Mouse (Mus musculus) adrenal gland, postnatal 36 days (tissue): ENCODE measurements around the gene Hoxa3. TPM values are rescaled to one million over a fixed set of nuclear protein-coding genes. Genes with fewer than 3 reads are reported as not detected.
A peak's percentile ranks its signal among the peaks of the same experiment; 100 is the strongest.

Source experiments
- DNase-seq, 2 experiments: peaks; one replicate each; pipeline ENCODE4 v3.0.0; 2021; ENCODE audit warnings: mixed read lengths in 1 of 2
- total RNA-seq, 2 experiments: library from RNA; stranded (reverse); gene quantifications; 2 replicates each; pipeline ENCODE4 v1.2.3; 2021

Hoxa3 gene
- total RNA-seq, 2 experiments from 2014 or later, result 3.7 TPM

DNA sequence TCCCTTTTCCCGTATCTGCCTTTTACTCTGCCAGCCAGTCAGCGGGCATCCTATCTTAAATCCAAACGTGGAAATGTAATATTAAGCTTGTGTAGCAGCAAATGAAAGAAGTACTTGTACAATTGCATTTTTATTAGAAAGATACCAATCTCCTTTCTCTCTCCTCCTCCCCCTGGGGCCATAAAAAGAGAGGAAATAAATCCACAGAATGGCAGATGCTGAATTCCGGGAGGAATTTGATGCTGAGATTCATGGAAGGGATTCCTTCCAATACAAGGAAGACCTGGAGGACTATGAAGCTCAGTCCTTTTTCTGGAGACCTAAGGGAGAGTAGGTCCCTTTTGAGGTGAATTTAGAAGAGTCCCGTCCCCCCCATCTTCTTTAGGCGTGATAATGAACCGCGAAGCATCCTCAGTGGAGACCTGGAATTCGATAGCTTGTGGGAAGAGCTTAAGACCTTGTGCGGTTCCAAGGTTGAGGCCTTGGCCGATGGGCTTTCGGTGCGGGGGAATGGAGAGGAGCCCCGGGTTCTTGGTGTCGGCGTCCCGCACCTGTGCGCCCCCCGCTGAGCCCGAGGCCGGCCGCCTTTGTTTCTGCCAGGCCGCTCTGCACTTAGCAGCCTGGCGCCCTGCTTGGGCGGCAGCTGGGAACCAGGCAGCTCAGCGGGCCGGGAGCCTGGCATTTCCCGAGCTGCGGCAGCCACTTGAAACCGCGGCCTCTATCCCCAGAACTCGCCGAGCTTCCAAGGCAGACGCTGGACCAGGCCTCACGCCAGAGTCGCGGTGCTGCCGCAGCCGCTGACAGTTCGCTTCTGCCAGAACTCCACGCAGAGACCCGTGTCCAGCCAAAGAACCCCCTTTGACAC is 44.7 kb downstream of the Hoxa3 start:
- DNase-seq, result peak in 1 of 2 experiments; percentile 65

DNA sequence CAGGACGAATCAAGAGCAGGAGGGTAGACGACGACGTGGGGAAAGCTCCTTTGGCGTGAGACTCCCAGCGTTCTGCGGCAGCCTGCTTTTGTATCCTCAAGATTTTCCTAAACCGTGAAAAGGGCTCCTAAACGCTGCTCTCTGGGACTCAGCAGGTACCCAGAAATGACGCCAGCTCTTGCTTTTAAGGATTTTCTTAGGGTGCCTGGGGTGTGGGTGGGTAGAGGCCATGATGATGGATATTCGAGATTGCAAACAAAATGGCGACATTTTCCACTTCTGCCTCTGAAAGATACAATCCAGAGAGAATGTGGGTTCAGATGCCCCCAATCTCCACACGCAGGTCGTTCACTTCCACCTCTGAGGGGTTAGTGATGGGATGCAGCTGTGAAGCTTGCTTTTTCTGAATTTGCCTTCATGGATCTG is 45.4 kb downstream of the Hoxa3 start:
- no peak for DNase-seq

DNA sequence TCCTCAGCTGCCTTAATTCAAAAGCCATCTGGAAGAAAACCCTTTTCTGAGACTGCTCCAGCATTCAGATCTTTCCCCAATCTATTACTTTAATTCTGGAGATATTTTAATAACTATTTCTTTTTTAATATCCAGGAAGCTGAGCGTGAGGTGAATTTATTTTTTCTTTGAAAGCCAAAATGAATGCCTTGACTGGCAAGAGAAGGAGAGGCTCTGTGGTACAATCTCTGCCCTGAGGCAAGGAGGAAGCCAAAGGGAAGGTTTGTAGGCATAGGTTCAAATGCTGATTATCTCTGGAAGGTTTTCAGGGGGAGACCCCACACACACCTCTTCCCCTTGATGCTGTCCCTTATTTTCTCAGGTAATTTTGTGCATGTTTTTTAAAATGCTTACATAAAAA is 46.0 kb downstream of the Hoxa3 start:
- DNase-seq, result no peak

DNA sequence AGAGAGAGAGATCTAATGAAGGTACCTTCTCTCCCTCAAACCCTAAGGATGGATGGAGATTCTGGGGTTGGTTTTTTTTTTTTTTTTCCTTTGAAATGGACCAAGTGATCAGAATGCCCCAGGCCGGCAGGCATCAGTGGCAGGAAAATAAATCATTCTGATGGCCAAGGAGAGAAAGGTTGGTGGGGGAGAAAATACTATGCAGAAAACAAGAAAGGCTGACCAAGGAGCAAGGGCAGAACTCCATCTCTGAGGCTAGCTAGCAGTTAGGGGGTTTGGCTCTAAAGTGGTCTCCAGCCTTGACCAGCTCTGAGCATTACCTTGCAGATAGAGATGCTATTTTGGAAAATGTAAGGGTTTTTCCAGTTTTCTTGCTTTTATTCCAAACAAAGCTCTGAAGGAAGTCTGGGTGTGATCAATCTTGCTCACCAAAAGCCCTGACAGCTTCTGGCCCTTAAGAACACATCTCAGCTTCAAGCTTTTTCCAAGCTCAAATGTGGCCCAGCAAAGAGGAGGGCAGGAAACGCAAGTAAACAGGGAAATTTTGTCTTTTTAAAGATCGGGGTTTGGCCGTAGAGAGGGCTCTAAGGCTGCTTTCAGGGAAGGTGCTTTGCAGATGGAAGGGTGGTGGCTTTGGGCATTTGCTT is 46.6 kb downstream of the Hoxa3 start:
- DNase-seq, result no peak

DNA sequence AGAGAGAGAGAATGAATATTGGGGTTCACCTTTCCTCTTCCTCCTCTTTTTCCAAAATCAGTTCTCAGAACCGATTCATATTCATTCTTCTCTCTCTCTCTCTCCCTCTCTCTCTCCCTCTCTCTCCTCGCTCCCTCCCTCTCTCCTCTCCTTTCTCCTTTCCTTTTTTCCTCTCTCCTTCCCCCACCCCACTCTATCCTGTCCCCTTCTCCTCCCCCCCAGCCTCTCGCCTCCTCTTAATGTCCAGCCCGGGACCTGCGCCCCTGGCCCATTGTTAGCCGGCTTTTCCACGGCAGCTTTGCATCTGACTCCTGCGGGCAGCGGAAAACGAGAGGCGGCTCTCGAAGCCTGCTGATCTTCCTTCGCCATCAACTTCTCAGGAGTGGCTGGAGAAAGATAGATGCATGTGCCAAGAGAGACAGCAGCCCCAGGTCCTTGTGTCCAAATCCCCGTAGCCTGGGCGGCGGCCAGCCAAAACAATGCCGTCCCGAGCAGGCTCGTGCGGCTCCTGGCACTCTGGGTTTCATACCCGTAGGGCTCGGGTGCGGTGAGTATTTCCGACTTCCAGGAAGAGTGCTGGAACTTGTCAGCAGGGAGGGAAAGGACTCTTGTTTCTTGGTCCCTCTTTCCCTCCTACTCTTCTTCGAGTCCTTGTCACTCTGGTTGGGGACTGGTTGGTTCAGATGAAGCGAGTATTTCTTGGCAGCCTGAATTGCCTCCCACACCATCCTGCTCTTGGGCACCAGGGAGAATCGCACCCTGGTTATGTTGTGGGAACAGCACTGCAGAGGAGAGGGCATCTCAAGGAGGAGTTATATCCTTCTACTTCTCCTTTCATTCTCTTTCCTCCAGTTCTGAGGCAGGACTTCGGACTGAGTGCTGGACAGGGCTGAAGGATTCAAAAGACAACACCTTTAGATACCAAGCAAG is 47.4 kb downstream of the Hoxa3 start:
- DNase-seq, result peak in 1 of 2 experiments; percentile 65

DNA sequence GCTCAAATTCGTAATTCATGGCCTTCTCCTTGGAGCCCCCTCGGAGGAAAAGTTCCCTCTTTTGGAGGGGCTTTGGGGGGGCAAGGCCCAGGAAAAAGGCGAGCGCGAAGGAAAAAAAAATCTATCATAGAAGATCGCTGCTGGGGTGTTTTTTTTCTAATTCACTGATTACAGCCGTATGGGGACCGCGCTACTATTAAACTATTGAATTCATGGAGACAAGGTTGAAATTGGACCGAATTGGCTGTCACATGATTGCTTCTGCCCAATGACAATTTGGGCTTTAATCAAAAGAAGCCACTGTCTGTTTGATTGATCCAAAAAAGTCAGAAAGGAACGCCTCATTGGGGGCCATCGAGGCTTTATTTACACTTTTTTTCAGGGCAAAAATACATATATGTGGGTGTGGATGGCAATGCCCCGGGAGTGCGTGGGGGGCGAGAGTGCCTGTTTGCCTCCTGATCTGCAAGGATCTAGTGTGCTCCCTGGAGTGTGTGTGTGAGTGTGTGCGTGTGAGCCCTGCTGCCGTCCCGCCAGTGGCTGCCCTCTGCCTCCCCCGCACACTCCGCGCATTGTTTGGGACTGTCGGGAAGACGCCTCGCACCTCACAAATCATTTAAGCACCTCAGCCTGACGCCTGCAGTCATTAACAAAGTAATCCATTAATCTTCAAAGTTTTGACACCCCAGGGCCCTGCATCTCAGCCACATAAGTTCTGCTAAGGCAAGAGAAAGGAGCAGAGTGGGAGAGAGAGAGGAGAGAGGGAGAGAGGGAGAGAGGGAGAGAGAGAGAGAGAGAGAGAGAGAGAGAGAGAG is 48.3 kb downstream of the Hoxa3 start, which contains the start of gene Hoxa2:
Hoxa2 (minus strand) TSS at position 206 of the 815 bp plus-strand sequence.
- peak in 1 of 2 experiments; percentile 62 for DNase-seq

DNA sequence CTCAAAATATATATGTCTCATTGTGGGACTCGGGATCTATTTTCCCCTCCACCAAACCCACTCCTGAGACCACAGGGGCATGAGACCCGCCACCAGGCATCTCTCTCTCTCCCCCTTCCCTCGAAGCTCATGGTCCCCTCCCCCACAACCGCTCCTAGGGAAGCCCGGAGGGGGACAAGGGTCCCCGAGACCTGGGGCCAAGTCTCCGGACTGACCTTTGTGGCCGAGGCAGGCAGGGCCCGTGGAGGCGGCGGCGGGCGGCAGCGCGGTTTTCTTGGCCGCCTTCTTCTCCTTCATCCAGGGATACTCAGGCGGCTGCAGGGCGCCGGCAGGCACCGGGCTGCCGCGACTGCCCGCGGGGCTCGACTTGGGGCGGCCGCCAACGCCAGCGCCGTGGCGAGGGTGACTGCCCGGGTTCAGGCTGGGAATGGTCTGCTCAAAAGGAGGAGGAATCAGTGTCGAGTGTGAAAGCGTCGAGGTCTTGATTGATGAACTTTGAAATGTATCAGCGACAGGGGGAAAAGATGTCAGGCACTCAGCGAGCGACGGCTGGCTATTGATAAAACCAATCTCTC is 49.0 kb downstream of the Hoxa3 start:
- peak in 1 of 2 experiments; percentile 56 for DNase-seq

DNA sequence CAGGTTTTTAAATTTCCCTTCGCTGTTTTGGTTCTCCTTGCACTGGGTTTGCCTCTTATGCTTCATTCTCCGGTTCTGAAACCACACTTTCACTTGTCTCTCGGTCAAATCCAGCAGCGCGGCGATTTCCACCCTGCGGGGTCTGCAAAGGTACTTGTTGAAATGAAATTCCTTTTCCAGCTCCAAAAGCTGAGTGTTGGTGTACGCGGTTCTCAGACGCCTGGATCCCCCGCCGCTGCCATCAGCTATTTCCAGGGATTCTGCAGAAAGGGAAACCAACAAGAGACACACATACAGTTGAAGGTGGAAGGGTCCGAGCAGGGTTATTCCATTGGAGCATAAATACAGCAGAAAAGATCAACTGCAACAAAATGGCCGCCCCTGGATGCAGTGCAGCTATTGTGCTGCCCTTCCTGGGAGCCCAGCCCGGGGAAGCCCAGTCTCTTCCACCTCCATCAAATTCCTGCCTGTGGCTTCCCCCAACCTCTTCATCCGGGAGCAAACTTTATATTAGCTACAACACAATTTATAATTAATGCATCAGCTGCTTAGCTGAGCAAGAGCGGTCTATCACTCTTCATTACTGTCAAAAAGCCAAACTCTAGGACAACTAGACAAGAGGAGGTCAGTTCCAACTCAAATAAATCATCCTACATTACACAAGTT is 49.6 kb downstream of the Hoxa3 start:
- peak in 1 of 2 experiments; percentile 52 for DNase-seq

DNA sequence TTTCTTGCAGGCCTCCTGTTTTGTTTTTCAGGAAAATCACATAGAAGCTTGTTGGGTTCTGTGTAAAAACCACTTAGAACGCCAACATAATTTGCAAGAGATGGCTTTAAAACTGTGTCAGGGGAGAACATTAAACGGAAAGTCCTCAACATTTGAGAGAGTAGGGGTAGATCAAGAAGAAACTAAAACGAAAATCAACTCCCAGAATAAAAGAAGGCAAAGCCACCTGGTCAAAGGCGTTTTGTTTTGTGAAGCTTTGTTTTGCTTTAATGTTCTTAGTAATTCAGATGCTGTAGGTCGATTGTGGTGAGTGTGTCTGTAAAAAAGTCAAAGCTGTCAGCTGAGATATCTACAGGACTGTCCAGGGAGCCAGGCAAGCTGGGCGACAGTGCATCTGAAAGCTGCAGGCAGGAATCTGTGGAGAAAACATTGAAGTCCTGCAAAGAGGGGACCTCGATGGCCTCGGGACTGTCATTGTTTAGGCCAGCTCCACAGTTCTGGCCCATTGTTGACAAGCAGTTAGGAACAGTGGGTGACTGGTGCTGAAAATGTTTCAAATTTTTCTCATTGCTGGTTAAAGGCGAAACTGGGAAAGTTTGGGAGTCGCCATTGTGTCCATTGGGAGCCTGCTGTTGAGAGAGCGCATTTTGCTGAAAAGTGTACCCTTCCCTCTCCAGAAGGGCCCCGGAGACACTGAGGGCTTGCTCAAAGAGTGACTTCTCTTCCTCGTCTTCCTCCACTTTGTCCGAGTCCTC is 50.3 kb downstream of the Hoxa3 start:
- DNase-seq, result no peak

DNA sequence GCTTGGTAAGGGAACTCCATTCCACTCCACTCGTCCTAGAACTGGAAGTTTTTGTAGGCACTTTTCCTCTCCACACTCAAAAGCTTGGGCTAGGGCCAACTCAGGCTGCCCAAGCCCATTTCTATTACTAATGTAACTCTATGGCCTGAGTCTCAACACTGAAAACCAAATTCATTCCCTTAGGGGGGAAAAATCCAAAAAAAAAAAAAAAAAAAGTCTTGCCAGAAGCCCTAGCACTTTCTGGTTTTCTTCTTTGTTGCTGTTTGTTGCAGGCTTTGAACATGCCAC is 51.1 kb downstream of the Hoxa3 start:
- DNase-seq, result peak in 1 of 2 experiments; percentile 44

DNA sequence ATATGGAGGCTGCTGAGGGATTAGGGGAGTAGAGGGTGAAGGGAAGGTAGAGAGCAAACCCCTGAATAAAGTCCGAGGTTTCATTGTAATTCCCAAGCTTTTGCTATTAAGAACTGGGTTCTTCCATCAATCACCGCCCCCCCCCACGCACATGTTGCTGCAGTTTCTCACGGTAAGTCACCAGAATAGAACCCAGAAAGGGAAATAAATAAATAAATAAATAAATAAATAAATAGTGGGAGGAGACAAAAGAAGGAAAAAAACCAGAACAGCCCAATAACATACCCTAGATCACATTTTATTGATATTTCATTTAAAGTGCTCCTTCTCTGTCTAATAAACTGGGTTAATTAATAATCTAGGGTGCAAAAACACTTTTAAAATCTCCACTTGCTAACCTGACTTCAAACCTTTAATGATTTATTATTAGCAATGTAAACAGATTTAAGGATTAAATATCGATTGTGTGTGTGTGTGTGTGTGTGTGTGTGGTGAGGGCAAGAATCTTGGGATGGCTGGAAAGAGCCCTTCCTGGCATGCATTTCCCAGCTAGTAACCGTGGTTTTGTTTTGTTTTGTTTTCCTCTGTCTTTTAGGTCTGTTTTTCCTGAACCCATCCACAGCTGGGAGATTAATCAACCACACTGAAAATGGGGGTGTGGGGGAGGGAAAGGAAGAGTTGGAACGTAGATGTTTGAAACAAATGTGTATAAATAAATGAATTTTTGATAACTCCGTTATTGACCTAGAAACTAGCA is 51.6 kb downstream of the Hoxa3 start:
- no peak for DNase-seq

DNA sequence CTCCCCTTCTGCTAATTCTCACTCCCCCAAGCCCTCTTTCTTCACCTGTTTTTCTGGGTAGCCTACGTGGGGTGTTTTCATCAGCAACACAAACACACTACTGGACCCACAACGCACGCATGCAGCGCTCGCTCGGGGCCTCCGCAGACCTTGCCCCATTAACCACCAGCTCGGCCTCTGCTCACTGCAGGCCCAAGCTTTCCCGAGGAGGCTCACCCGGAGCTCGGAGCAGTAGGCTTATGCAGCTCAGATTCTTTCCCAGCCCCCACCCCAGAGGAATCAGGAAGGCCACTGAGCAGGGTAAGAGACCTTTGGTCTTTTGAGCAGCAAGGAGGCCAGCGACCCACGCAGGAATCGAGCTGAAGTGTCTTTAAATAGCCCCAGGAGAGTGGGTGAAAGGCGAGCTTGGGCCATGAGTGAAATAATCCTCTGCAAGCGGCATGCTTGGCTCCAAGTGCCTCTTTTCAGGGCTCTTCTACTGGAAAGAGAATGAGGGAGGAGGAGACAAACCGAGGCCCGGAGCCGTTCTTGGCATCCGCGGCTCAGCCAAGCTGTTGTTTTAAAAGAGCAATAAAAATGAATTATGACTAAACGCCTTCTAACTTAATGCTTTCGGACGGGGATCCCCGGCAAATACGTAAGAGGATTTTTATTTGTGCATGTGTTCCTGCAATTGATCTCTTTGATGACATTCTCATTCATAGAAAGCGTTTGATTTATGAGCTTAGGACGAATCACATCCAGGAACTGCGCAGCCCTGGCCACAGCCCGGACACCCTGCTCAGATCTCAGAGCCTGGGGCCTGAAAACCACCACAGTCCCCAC is 52.4 kb downstream of the Hoxa3 start:
- peak in 1 of 2 experiments; percentile 65 for DNase-seq

DNA sequence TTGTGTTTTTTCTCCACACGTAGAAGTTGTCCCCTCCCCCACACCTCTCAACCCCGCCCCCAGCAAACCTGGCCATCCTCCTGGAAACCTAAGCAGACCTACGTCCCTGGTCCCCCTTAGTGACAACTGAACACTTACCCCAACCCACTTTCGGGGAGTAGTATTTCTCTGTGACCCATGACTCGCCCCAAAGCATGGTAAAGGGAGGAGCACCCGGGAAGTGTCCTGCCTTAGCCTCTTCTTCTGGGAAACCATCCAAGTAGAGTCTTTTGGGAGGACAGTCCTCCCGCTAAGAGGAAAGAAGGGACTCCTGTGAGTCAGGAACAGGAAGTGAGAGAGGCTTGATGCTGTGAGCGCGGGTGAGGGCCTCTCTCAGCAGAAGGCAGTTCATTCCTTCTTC is 53.2 kb downstream of the Hoxa3 start:
- peak in 1 of 2 experiments; percentile 57 for DNase-seq

DNA sequence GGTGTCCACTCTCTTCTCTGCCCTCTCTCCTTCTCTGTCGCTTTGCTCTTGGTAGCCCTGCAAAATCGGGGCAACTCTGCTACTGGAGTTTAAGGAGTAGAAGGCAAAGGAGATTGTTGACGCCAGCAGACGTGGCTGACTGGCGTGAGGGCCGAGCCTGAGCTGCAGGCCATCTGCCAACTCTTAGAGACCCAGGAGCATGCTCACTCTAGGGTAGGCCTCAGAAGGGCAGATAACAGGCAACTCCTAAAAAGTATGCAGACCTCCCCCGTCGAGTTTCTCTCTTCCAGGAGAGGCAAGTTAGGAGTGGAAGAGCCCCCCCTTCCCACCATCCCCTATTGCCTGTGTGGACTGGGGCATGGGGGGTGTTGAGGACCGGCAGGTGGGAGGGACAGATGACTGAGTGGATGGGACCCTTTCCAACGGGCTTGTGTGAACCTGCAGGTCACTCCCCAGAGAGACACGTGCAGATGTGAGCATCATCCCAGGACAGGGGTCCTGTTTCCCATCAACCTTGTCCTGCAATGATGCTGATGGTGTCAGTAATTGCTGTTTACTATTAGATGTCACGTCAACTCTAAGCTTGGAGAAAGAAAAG is 53.9 kb downstream of the Hoxa3 start:
- DNase-seq, result peak in 1 of 2 experiments; percentile 76

DNA sequence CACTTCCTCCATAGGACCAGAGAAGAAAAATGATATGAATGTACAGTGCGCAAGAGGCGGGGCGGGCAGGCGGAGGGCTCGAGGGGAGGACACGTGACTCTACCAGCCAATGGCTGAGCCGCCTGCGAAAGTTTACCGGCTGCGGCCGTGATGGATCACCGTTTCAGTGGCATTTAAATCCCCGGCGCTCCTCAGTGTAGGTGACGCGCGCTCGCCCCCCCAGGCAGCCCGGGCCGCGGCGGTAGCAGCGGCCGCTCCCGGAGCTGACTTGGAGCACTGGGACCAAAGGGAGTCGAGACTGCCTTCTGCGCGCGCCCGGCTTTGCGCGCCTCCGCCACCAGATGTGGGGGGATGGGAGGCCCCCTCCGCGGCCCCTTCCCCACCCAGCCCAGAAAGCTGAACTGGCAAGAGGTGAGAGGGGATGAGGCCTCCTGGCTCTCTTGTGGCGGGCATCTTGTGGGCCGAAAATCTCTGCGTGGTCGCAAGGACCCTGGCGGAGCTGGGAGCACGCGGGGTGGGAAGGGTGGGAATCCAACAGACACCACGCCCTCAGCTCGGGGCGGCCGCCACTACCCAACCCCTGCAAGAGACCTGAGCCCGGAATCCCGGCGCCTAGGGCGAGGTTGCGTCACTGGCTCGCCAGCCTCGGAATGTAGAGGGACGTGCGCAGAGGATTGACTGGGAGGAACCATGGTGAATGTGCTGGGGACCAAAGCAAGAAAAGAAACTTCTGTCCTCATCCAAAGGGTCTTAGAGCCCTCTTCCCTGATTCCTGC is 54.7 kb downstream of the Hoxa3 start, which contains the start of gene Hoxa1:
Hoxa1 (minus strand) TSS at position 42 of the 776 bp plus-strand sequence.
- peak; percentile 92 to 94 for DNase-seq

DNA sequence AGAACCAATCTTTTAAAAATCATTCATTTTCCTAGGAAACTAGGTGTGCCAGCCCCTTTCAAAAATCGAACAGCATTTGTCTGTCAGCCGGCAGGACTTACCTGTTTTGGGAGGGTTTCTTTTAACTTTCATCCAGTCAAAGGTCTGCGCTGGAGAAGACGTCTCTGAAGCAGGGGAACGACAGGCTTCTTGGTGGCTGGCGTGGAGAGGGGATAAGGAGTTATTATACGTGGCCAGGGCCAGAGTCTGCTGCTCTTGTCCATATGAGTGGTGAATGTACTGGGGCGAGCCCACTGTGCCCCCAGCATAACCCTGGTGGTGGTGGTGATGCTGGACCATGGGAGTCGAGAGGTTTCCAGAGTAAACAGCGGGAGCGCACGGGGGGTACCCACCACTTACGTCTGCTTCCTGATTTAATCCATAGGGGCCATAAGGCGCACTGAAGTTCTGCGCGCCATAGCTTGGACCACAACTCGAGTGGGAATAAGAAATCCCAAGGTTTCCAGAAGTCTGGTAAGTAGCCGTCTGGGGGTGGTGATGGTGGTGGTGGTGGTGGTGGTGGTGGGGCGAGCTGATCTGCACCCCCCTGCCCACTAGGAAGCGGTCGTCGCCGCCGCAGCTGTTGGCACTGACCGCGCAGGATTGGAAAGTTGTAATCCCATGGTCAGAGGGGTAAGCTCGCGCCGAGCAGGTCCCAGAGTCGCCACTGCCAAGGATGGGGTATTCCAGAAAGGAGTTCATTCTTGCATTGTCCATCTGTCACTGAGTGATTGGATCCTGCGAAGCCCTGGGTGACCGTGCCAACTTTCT is 55.5 kb downstream of the Hoxa3 start:
- no peak for DNase-seq
